Mouse (Mus musculus): ENCODE data around the gene Macc1.
A peak's percentile ranks its signal among the peaks of the same experiment; 100 is the strongest.
"Not testable (repeated sequence)": the region's sequence is repeated elsewhere in the genome, so short reads cannot be mapped to it uniquely, and the experiment has no call there.

Gene Macc1

DNA sequence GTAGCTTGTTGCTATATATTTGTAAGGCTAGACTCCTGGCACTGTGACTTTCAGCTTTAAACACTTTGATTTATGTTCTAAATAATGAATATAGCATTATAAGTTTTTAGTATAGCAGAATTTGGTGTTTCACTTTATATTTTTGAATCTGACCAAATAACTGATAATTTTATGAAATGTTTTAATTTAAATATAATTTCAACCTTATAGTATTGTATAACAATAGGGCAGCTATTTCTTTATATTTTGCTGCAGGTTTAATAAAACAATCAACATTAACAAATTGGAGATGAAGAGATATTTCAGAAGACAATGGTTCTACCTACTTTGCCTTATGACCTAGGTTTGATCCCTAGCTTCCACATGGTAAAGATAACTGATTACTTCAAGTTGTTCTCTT, at the start of gene Macc1:
Gene Macc1, plus strand, starts transcription at position 301 of the 400 bp plus-strand sequence.
- no peak for DNase-seq (ENCODE audit: low spot score)

DNA sequence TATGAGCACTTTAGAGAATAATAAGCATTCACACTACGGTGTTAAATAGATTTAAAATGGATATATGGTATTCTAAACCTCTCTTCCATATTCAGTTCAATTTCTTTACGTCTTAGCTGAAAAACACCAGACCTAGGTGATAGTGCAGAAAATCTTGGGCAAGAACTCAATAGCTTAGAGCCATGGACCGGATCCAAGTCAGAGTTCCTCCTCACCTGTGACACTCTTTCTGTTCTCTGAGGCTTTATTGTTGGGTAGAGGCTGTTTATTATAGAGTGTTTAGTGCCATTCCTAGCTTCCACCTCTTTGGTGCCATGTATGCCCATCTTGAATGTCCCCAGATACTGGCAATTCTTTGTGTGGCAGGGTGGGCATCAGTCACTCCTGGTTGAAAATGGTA, 49.6 kb upstream of the Macc1 start:
- DNase-seq (ENCODE audit: low spot score) = no peak

DNA sequence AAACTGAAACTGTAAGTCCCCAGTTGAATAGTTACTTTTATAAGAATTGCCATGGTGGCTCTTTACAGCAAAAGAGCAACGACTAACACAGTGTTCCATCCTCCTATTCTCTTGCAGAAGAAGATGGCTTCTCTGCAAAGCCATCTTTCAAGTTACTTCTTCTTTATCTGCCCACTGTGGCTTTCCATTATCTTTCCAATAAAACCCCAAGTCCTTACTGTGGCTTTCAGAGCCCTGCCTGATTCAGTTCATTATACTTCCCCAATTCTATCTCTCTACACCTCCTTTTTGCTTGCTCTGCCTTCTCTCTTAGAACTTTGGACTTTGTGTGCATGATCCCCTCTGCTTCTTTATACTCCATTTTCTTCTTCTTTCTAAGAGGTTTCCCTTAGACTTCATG, 45.3 kb upstream of the Macc1 start:
- DNase-seq (ENCODE audit: low spot score) = no peak

DNA sequence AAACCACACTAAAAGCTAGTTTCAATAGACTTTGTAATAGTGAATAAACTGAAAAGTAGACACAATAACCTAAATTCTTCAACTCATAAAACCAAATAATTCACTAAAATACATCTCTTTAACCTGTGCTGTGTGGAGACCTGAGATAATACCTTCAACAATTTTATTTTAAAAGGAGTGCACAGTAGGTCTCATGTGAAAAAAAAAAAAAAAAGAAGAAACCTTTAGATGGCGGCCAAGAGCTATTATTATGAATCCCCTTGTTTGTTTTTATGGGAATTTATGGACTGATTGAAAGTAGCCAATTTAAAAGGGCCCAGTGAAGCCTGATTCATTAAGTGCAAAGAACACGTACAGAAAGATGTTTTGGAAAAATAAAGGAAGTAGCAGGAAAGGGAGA, 44.0 kb upstream of the Macc1 start:
- DNase-seq (ENCODE audit: low spot score) = no peak

DNA sequence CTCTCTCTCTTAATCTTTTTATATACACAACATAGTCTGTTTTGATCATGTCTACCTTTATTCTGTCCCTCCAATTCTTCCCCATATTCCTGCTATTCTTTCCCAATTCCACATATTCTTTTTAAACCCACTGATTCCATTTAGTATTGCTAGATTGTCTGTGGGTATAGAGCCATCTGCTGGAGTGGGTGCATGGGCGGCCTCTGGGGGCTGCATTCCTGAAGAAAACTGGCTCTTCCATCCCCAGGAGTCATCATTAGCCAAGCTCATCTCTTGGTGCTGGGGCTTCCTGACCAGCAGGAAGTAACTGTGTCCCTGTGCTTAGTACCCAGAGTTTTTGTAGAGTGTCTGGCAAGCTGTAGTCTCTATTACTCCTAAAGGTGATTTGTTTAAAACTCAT, 42.1 kb upstream of the Macc1 start:
- no peak for DNase-seq (ENCODE audit: low spot score)

DNA sequence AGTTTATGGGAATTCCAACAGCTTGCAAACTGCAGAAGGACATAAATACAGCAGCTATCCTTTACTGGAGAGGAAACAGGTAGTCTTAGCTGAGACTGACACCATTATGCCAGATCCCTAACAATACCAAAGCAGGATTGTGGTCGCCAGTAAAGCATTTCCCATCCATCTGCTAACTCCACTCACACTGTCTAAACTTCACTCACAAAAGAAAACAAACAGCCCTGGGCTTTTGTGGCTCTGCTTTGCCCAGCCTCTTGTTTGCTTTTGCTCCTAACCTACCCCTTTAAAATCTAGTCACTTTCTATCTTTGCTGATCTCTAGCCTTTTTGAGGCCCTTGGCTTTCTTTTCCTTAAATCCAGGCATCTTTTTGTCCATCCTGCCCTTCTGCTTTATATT, 40.5 kb upstream of the Macc1 start:
- DNase-seq (ENCODE audit: low spot score) = no peak

DNA sequence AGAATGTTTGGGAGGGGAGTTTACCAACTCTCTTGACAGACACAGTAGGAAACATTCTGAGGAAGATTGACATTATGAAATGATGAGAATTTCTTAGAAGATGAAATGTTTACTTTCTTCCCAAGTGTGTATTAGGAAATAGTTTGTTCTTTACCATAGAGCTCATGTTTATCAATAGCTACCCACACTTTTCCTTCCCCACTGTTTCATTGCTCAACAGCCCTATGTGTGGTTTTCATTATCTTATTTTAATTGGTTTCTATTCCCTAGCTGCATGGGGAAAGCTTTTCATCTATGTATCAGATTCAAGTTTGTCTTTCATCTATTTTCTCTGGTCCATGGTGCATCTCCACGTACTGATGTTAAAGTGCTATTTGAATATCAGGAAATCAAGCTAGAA, 37.8 kb upstream of the Macc1 start:
- DNase-seq (ENCODE audit: low spot score) = no peak

DNA sequence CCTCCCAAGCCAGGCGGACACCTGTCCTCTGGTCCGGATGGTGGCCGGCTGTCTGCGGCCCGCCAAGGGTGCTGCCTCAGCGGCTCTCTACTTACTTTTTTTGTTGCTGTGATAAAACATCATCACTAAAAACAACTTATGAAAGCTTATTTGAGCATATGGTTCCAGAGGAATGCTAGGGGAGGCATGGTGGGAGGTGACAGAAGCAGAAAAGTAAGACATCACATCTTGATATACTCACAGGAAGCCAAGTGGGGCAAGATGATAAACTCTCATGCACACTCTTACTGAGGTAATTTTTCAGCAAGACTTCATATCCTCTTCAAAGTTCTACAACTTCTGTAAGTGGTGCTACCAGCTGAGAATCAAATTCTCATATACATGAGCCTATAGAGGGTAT, 22.5 kb upstream of the Macc1 start:
- no peak for DNase-seq (ENCODE audit: low spot score)

DNA sequence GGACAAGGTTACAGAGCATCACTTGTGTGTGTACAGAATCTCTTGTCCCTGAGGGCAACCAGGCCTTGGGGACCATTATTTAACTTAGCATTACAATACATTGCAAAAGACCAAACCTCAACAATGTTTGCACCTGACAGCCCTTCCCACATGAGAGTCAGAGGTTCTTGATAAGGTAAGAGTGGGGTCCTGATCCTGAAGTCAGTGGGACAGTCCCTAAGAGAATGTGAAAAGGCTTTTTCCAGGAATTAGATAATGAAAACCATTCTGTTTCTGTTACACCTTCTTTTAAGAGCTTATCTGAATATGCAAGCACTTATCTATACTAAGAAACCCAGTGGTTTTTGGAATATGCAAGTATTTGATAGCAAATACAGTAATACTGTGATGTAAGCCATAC, 10.5 kb upstream of the Macc1 start:
- no peak for DNase-seq (ENCODE audit: low spot score)

DNA sequence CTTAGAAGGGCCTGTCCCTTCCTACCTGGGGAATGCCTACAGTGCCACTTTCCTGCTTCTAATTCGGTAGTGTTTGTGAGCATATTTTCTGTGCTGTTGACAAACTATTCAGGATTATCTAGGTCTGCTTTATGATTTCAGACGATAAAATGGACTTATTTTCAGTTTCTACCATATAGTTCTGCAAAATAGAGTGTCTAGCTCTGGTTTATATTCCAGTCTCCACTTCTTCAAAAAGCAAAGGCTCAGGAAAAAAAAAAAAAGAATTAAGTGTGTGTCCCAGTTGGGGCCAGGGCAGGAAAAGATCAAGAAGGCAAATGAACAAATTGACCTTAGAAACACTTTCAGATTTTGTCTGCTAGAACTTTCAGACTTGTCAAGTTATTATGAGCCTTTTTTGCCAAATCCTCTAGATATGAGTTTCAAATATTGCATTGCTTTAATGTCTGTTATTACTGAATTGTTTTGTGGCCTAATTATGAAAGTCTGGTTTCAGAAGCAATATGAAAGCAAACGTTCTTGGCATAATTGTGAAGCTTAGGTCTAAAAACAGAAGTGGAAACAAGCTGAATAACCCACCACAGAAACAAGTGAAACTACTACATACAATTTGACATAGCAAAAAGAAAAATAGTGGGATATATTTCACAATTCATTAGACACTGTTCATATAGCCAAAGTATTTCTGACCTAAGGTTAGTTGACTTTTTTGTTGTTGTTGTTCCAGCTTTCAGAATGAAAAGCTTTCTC, 881 bp upstream of the Macc1 start:
- DNase-seq (ENCODE audit: low spot score) = peak; percentile 6

DNA sequence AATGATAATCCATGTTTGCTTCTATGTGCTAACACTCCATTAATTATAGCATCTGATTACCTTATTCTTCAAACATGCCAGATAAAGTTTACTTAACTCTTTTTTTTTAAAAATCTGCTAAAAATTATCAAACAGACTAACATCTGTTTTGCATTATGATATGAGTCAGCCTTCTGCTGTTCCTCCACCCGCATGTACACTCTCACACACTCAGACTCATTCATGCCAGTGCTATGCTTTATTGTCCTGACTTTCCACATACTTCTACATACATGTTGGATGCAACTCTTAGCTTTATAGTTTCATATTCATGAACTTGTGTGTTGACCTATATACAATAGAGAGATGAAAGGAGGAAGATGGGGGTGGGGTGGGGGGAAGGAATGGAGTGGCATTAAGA, 4.7 kb downstream of the Macc1 start:
- DNase-seq (ENCODE audit: low spot score) = peak; percentile 7

DNA sequence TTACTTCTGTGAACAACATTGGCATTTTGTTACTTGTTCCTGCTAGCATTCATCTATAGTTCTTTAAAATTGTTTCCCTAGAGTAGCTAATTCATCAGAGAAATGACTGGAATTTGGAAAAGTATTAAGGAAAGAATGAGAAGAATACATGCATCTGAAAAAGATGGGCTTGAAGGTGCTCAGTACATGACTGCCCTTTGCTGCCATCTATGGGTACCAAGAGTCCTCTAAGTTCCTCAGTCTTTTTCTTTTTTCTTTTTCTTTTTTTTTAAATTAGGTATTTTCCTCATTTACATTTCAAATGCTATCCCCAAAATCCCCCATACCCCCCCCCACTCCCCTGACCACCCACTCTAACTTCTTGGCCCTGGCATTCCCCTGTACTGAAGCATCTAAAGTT, 11.3 kb downstream of the Macc1 start:
- DNase-seq (ENCODE audit: low spot score) = peak; percentile 49

DNA sequence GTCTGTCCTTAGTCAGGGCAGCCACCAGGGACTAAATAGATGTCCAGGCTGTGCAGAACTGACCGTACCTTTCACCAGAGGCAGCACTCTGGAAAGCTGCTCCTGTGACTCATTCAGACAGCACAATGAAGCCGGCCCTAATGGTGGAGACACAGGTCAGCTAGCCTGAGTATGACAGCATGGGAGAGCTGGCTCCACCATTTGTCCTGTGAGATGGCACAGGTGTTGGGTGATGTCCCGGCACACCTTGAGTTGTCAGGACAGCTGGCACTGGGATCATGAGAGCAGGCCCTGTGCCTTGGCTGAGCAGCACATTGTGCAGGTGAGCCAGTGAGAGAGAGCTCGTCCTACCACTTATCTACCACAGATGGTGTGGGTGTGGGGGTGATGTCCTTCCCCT, 16.6 kb downstream of the Macc1 start:
- no peak for DNase-seq (ENCODE audit: low spot score)

DNA sequence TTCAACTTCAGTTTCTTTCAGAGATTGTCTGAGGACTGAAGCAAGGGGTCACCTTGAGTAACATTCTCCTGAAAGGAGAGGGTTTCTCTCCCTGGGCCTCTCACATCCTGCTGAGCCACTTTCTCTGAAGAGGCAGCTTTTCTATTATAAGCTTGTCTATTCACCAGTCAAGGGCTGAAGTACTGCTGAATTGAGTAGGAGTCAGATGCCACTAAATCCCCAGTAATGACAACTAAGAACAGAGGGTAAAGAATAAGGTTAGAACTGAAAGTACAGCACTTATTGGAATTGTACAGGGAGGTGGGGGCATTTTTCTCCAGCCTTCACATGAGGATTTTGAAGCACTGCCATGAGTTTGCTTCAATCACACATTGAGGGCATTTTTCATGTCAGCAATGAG, 19.3 kb downstream of the Macc1 start:
- DNase-seq (ENCODE audit: low spot score) = no peak

DNA sequence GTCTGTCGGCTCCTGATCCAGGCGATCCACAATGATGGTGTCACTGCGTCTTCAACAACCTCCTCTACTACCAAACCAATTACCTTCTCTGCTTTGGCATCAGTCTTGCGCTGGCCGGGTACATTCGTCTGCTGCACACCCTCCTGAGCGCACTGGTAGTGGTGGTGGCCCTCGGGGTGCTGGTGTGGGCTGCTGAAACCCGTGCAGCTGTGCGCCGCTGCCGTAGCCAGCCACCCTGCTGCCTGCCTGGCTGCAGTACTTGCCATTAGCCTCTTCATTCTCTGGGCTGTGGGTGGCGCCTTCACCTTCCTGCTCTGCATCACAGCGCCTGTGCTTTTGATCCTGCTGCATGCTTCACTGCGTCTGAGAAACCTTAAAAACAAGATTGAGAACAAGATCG, 38.5 kb downstream of the Macc1 start:
- not testable (repeated sequence) for DNase-seq (ENCODE audit: low spot score)

DNA sequence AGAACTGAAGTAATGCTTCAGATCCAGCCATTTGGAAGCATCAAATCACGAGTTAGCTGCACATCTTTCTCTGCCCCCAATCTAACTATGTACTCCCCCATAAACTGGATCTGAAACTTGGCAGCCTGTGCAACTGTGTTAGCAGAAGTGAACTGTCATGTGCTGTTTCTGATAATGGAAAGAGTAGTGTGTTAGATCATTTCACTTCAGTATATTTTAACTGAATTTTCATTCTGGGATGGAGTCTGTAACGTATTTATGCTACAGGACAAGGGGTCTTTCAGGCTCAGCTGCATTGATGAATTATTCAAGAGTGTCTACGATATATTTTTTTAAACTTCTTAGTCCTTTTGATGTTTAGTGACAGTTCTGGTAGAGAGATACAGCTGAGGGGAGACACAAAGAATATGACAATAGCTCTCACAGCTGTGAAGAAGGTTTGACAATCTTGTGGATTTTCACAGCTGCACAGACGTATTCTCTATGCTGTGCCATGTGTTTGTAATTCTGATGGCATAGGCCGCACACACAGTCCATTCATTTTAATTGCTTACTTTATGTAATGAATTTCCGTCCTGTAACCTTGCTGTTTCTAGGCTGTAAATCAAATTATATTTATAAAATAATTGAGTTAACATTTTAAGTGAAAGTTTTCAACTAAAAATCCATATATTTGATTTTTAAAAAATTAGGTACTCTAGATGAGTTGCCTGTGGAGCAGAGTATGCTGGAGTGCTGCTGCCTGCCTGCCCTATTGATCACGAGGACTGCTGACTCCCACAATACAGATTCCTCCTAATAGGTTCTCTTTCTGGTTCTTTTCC, 43.6 kb downstream of the Macc1 start:
- no peak for DNase-seq (ENCODE audit: low spot score)

DNA sequence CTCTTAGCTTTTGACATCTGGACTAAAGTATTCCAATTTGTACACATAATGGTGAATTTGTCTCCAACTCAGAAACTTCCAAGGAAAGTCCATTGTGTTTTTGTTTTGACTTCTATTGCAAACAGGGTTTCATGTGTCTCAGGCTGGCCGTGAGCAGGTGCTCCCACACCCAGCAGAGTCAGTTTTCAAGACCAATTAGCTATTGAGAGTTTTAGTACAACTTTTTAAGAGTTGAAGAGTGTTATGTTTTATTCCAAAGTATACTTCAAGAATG, 44.1 kb downstream of the Macc1 start:
- no peak for DNase-seq (ENCODE audit: low spot score)

DNA sequence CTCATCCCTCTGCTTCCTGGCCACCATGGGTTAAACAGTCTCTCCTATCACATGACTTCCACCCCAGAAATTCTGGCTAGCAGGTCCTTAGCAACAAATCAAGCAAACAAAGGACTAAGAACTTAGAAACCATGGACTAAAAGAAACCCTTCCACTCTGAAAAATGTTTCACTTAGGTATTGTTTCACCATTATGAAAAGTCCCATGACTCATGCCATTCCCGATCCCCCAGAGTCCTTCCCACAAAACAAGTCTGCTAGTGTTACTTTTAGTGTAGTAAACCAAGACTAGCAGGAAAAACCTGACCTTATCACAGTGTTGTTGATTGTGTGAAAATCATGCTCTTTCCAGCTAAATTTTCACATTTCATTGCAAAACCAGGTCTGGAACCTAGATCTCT, 51.0 kb downstream of the Macc1 start:
- peak; percentile 3 for DNase-seq (ENCODE audit: low spot score)

DNA sequence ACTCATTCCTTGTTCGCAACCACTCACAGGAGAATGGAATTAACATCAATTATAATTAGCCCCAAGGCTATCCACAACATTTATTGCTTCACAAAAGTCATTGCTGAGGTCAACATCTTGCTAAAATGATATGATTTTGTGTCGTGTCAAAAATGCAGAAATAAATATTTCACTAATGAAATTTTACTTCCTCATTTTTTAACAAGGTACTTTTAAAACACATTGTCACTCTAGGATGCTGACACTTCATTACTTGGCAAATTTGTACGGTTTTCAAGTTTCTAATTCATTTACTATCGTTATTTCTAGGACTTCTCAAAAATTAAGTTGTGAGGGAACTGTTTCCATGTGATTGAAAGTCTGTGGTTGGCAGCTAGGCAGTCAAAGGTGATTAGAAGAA, 55.8 kb downstream of the Macc1 start:
- no peak for DNase-seq (ENCODE audit: low spot score)

DNA sequence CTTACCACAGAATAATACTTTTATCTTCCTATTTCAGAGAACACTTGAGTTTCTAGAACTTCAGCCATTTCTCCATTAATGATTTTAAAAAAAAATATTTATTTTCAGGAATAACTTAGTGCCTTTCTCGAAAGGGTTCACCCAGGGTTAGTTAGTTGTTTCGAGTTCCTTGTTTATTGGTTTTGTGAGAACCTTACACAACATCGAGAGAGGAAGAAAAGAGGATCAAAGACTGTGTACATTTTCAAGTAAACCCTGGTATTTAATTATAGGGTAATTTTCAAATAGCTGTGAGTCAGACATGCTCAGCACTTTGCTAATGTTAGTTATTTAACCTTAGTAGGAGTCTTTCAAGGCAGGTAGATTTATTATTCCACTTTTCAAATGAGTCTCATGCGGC, 58.3 kb downstream of the Macc1 start:
- no peak for DNase-seq (ENCODE audit: low spot score)

DNA sequence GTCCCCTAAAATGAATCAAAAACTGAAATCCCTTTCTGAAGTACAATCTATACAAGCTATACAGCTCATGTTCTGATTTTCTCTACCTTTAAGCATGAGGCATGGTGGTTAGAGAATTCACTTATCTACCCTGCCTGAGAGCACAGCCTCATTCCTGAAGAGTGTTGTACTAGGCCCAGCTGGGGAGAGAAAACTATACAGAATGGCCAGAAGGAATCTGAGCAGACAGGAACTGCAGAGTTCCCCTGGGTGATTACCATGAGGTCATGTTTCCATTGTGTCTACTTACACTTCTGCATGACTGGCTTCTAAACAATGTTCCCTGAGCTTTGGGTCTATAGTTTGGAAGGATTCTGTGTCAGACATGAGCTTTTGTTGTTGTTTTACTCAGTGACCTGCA, 62.8 kb downstream of the Macc1 start:
- DNase-seq (ENCODE audit: low spot score) = no peak

DNA sequence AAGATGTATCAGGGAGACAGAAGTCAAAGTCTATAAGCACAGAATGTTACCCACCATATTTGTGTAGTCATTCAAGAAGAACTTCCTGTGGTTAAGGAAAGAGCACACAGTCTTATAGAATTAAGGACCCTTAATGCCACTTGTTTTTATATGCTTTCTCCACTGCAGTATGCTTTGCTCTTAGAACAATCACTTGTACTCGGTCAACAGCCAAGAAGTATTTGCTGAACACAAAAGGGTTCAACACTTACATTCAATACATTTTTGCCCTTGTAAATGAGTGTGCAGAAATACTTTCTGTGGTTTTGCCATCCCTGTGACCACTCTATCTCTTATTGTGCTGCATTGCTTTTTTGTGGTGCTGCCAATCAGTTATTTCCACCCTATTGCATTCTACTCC, 67.8 kb downstream of the Macc1 start:
- no peak for DNase-seq (ENCODE audit: low spot score)

DNA sequence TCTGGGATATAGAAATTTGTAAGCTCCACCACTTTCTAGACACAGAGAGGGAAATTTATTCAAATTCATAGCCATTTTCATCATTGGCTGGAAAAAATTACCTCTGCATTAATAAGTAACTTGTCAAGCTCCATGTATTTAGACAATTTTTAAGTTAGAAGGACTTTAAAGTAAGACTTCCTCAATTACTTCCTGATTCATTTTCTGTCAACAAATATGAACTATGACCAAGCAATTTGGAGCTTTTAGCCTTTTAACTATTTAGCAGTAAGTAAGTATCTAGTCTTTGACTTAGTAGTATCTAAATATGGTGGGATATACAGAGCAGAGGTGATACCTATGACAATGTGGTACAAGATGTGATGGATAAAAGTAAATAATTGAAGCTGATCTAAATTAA, 72.2 kb downstream of the Macc1 start:
- no peak for DNase-seq (ENCODE audit: low spot score)

DNA sequence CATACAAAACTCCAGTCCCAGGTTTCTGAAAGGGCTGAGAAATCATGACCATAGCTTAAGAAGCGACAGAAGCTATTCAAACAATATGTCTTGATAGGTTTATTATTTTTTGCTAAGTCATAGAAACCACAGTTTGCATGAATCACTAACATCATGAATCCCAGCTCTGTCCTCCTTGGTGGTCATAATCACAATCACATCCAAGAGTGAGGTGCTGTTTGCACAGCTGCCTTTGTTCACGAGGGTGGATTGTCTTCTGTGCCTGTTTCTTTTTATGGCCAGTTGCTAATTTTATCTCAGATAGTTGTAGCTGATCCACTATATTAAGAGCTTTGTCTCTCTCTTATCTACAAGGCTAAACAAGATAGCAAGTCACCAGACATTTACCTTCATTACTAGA, 72.6 kb downstream of the Macc1 start:
- no peak for DNase-seq (ENCODE audit: low spot score)

Data from adipocyte (in vitro differentiated cells).